Mouse (Mus musculus): ENCODE data around the gene Vopp1. TPM values are rescaled to one million over a fixed set of nuclear protein-coding genes. Genes with fewer than 3 reads are reported as not detected.

Gene Vopp1
- polyA plus RNA-seq, 1 experiment: 12.5 TPM

DNA sequence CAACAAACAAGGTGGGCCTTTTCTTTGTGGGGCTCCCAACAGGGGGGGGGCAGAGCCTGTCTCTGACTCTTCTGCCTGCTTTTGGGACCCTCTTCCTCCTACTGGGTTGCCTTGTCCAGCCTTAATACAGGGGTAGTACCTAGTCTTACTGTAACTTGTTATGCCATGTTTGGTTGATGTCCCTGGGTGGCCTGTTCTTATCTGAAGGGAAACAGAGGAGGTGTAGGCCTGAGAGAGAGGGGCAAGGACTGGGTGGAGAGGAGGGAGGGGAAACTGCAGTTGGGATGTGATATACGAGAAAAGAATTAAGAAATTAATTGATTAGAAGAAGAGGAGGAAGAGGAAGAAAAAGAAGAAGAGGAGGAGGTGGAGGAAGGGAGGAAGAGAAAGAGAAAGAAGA, 58.7 kb downstream of the Vopp1 start:
- Histone ChIP-seq H3K27ac (ENCODE audit: insufficient read depth, low read depth, low read length) (no peak overlapping the region), H3K36me3 (ENCODE audit: control insufficient read depth, insufficient read depth, low read length) (peaks cover 6% of the 10 kb centered on the region; the same call in 1 of the 2 replicates), H3K4me3 (ENCODE audit: low read depth, low read length) (no peak overlapping the region), H3K4me1 (ENCODE audit: control insufficient read depth, insufficient read depth, insufficient read length, low read length) (peaks cover 11% of the 10 kb centered on the region), H3K27me3 (ENCODE audit: control insufficient read depth, insufficient read depth, low read length) (no peaks in the 10 kb centered on the region)
- TF ChIP-seq CTCF (IDR thresholded peaks at IDR 0.05; ENCODE audit: extremely low read depth, insufficient read length, insufficient replicate concordance, low read depth, low read length) (no peak), POLR2A (IDR thresholded peaks at IDR 0.05; ENCODE audit: low read depth, low read length) (no peak)
- 71% methylated on average over 1 of the region's 1 CpGs for WGBS

DNA sequence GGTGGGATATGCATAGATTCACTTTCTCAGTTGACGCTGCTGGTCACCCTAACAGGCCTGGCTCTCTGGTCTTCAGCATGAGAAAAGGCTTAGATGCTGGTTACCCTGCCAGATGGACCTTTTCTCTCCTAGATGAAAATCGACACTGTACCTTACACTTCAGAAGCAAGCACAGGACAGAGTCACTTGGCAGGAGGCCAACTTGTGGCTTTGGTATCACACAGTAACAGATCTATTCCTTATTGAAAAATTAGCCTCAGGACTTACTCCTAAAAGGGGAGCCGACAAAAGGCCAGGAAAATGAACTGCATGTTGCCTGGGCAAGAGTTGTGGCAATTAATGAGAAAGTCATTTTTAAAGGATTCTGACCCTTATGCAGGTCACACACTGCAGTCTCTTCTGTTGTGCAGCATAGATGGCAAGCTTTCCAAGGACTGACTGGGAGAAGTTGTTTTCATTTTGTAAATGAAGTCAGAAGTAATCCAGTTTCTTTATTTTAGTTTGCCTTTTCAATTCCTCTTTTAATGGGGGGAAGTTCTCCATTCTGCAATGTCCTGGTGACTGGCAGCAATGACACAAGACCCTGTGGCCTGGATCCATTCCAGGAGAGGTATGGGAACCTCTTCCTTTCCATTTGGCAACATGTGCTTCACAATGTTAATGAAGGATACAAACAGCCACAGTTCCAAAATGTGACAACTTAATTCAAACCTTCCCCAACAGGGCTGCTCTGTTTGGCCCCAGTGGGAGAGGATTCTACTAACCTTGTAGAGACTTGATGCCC, 59.7 kb downstream of the Vopp1 start:
- Histone ChIP-seq H3K4me3 (ENCODE audit: low read depth, low read length) (no peak overlapping the region), H3K27ac (ENCODE audit: insufficient read depth, low read depth, low read length) (peak overlapping the region; percentile 2; the same call in 1 of the 2 replicates), H3K36me3 (ENCODE audit: control insufficient read depth, insufficient read depth, low read length) (peaks cover 6% of the 10 kb centered on the region; the same call in 1 of the 2 replicates), H3K4me1 (ENCODE audit: control insufficient read depth, insufficient read depth, insufficient read length, low read length) (peaks cover 11% of the 10 kb centered on the region), H3K27me3 (ENCODE audit: control insufficient read depth, insufficient read depth, low read length) (no peaks in the 10 kb centered on the region)
- TF ChIP-seq CTCF (IDR thresholded peaks at IDR 0.05; ENCODE audit: extremely low read depth, insufficient read length, insufficient replicate concordance, low read depth, low read length) (no peak), POLR2A (IDR thresholded peaks at IDR 0.05; ENCODE audit: low read depth, low read length) (no peak)
- 52% methylated on average over 3 of the region's 3 CpGs for WGBS

DNA sequence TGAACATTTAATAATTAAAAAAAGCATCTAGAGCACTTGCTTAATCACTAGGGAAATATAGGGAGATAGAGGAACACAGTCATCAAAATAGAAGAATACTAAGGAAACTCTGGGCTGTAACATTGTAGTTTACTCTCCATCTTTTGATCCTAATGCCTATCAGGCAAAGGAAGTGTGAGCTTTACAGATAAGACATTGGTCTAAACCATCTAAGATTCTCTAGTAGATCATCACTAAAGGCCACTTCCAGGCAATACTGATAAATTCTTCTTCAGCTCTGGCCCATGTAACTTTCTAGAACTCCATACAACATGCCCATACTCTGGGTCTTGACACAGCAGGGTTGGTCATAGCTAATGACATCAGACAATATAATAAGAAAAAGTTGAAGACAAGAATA, 61.9 kb downstream of the Vopp1 start:
- H3K36me3 ChIP-seq (ENCODE audit: control insufficient read depth, insufficient read depth, low read length): peaks cover 6% of the 10 kb centered on the region; the same call in 1 of the 2 replicates
- no peak overlapping the region for H3K4me3 ChIP-seq (ENCODE audit: low read depth, low read length)
- TF ChIP-seq CTCF (IDR thresholded peaks at IDR 0.05; ENCODE audit: extremely low read depth, insufficient read length, insufficient replicate concordance, low read depth, low read length): no peak
- no peak for TF ChIP-seq POLR2A (IDR thresholded peaks at IDR 0.05; ENCODE audit: low read depth, low read length)

DNA sequence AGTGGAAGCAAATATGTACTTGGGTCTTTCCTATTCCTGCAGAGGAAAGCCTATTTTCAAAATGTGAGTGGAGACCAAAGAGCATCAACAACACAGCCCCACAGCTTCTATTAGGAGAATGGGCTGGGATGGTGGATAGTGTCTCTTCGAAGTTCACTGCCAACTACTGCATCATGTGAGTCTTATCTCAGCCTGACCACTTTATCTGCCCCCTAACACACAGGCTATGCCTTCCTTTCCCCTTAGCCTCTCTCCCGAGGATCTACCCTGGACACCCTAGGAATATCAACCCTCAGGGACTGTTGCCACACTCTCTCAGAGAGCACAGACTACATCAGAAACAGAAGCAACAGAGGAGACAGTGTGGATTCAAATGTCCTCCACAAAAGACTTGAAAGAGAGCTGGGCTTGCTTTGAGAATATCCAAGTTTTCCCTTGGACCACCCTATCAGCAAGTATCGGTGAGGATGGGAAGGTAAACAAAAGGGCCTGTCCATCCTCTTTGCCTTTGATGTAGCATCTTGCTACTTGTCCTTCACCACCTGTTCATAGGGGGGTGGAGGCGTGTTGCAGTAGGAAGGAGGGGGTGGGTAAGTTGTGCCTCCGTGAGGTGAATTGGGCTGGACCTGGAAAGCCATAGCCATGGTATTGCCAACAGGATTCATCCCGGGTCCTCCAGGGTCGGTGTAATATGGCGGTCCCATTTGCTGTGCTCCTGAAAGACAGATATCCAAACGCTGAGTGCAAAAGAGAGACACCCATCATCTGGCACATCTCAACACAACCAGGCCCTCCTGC, 70.8 kb downstream of the Vopp1 start:
- Histone ChIP-seq H3K27ac (ENCODE audit: insufficient read depth, low read depth, low read length) (no peak overlapping the region), H3K27me3 (ENCODE audit: control insufficient read depth, insufficient read depth, low read length) (no peaks in the 10 kb centered on the region), H3K4me1 (ENCODE audit: control insufficient read depth, insufficient read depth, insufficient read length, low read length) (no peaks in the 10 kb centered on the region), H3K36me3 (ENCODE audit: control insufficient read depth, insufficient read depth, low read length) (peaks cover 9% of the 10 kb centered on the region; the same call in 1 of the 2 replicates), H3K4me3 (ENCODE audit: low read depth, low read length) (no peak overlapping the region)
- no peak for TF ChIP-seq CTCF (IDR thresholded peaks at IDR 0.05; ENCODE audit: extremely low read depth, insufficient read length, insufficient replicate concordance, low read depth, low read length)
- no peak for TF ChIP-seq POLR2A (IDR thresholded peaks at IDR 0.05; ENCODE audit: low read depth, low read length)
- WGBS: 94% methylated on average over 9 of the region's 9 CpGs

More for the DNA sequence above, 61.9 kb downstream of the Vopp1 start:
- Histone ChIP-seq H3K27me3 (ENCODE audit: control insufficient read depth, insufficient read depth, low read length) (no peaks in the 10 kb centered on the region), H3K4me1 (ENCODE audit: control insufficient read depth, insufficient read depth, insufficient read length, low read length) (peaks cover 8% of the 10 kb centered on the region; the same call in 1 of the 2 replicates), H3K27ac (ENCODE audit: insufficient read depth, low read depth, low read length) (no peak overlapping the region)

DNA sequence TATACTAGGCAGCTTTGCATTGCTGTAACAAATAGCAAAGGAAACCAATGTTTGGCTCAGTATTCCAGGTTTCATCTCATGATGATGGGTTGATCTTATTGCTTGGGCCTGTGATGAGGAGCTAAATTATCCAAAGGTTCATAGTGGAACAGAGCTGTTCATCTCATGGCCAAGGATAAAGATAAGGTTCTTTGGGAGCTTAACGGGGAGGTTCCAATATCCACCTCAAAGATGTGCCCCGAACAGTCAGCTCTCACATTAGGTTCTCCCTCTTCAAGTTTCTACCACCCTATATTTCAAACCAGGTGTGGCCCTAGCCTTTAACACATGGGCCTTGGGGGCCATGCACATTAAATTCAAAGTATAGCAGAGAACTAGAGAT, 79.2 kb downstream of the Vopp1 start:
- H3K27me3 ChIP-seq (ENCODE audit: control insufficient read depth, insufficient read depth, low read length): no peaks in the 10 kb centered on the region
- WGBS: 97% methylated on average over 2 of the region's 2 CpGs
- TF ChIP-seq POLR2A (IDR thresholded peaks at IDR 0.05; ENCODE audit: low read depth, low read length) (no peak), CTCF (IDR thresholded peaks at IDR 0.05; ENCODE audit: extremely low read depth, insufficient read length, insufficient replicate concordance, low read depth, low read length) (no peak)
- no peaks in the 10 kb centered on the region for H3K36me3 ChIP-seq (ENCODE audit: control insufficient read depth, insufficient read depth, low read length)
- H3K27ac ChIP-seq (ENCODE audit: insufficient read depth, low read depth, low read length): no peak overlapping the region
- H3K4me3 ChIP-seq (ENCODE audit: low read depth, low read length): no peak overlapping the region
- no peaks in the 10 kb centered on the region for H3K4me1 ChIP-seq (ENCODE audit: control insufficient read depth, insufficient read depth, insufficient read length, low read length)

DNA sequence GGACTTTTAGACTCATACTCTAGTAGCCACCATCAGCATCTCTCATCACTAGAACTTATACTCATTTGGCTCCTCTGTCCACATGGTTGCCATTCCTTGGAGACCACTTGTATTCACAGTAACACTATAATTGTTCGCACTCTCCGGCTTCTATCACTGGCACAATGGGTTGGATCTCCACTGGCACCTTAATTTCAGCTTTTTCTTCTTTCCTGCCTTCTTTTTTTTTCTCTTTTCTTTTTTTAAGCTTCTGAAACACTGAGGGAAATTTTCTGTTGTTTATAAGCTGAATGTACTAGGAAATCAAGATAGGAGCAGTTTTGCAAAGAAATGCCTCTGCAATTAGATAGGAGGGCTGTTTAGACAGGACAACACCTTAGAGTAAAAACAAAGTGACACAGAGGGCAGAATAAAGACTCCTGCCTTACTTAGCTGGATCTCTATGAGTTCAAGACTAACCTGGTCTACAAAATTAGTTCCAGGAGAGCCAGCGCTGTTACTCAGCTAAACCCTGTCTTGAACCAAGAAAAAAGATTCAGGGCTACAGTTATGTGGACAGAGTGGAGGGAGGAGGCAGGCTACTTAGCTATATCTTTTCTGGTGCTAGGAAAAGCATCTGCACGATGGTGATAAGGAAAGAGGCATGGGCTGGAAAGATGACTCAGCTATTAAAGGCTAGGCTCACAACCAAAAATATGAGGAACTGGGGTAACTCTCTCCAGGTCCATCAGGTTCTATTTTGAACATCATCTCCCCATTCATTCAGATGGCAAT, 79.8 kb downstream of the Vopp1 start:
- H3K4me1 ChIP-seq (ENCODE audit: control insufficient read depth, insufficient read depth, insufficient read length, low read length): no peaks in the 10 kb centered on the region
- 81% methylated on average over 4 of the region's 4 CpGs for WGBS
- H3K27ac ChIP-seq (ENCODE audit: insufficient read depth, low read depth, low read length): no peak overlapping the region
- no peak overlapping the region for H3K4me3 ChIP-seq (ENCODE audit: low read depth, low read length)
- H3K27me3 ChIP-seq (ENCODE audit: control insufficient read depth, insufficient read depth, low read length): no peaks in the 10 kb centered on the region
- TF ChIP-seq CTCF (IDR thresholded peaks at IDR 0.05; ENCODE audit: extremely low read depth, insufficient read length, insufficient replicate concordance, low read depth, low read length): no peak
- no peak for TF ChIP-seq POLR2A (IDR thresholded peaks at IDR 0.05; ENCODE audit: low read depth, low read length)
- H3K36me3 ChIP-seq (ENCODE audit: control insufficient read depth, insufficient read depth, low read length): no peaks in the 10 kb centered on the region
